Mouse (Mus musculus) spleen, adult 2 months (tissue): ENCODE measurements around the gene Gm20388. TPM values are rescaled to one million over a fixed set of nuclear protein-coding genes. Genes with fewer than 3 reads are reported as not detected.

Source experiments
- DNase-seq, 2 experiments: peaks; one replicate each; pipeline versions ENCODE4 v3.0.0 to v3.0.0-alpha.2; 2012 to 2021; ENCODE audit warnings: low spot score in 2 of 2, low read depth in 1 of 2
- H3K27ac ChIP-seq: fragments of 200-500 bp; 2 replicates; pipeline ENCODE4 v1.5.1; 2012; ENCODE audit warnings: low read length, inconsistent platforms; ENCODE audit not compliant: insufficient read depth
- H3K27me3 ChIP-seq: fragments of 200-500 bp; 2 replicates; pipeline ENCODE4 v1.6.1; 2012; ENCODE audit warnings: mild to moderate bottlenecking, moderate library complexity, low read length, inconsistent platforms; ENCODE audit not compliant: control insufficient read depth, insufficient read depth
- H3K36me3 ChIP-seq: fragments of 200-500 bp; 2 replicates; pipeline ENCODE4 v1.6.1; 2012; ENCODE audit warnings: mild to moderate bottlenecking, low read length, inconsistent platforms; ENCODE audit not compliant: control insufficient read depth, insufficient read depth
- H3K4me1 ChIP-seq: fragments of 200-500 bp; 2 replicates; pipeline ENCODE4 v1.6.1; 2011; ENCODE audit warnings: inconsistent platforms; ENCODE audit not compliant: control insufficient read depth, insufficient read depth, insufficient read length
- H3K4me3 ChIP-seq: fragments of 200-500 bp; 2 replicates; pipeline ENCODE4 v1.5.1; 2011; ENCODE audit warnings: mild to moderate bottlenecking, inconsistent platforms; ENCODE audit not compliant: insufficient read depth, insufficient read length; ENCODE audit errors: extremely low read depth
- CTCF ChIP-seq: fragments of 200-500 bp; IDR thresholded peaks from 2 replicates; pipeline ENCODE4 v1.5.1; 2011; ENCODE audit warnings: mild to moderate bottlenecking, inconsistent platforms; ENCODE audit not compliant: insufficient read depth, insufficient read length, insufficient replicate concordance; ENCODE audit errors: extremely low read depth
- POLR2A ChIP-seq: fragments of 200-500 bp; IDR thresholded peaks from 2 replicates; pipeline ENCODE4 v1.6.1; 2011; ENCODE audit warnings: low read depth, low read length, inconsistent platforms
- WGBS: fragments of 180-500 bp; shearing (Covaris S2); methylation state at CpG from one replicate; pipeline ENCODE4 v1.1.7; 2018; 5-methylcytosine and 5-hydroxymethylcytosine counted together
- polyA plus RNA-seq: library from polyadenylated mRNA; depleted of rRNA; stranded (reverse); fragments of >200 nt; gene quantifications from 2 replicates; pipeline ENCODE4 v1.2.3, GENCODE M21; 2012

Gene Gm20388
- polyA plus RNA-seq, 1 experiment, result 26.1 TPM

- TF ChIP-seq CTCF (no peak), POLR2A (no peak)
- no peak overlapping the region for H3K4me3 ChIP-seq
- H3K27me3 ChIP-seq, result no peaks in the 10 kb centered on the region
- H3K36me3 ChIP-seq, result peaks cover 21% of the 10 kb centered on the region
- WGBS, result 95% methylated on average over 18 of the region's 18 CpGs
- H3K4me1 ChIP-seq, result no peaks in the 10 kb centered on the region
- H3K27ac ChIP-seq, result no peak overlapping the region
- no peak for DNase-seq
Observed at GRCm38 (mm10) chr8:119941471-119941870, 30.8 kb downstream of the Gm20388 start.

- Histone ChIP-seq H3K27ac (no peak overlapping the region), H3K4me3 (no peak overlapping the region), H3K4me1 (no peaks in the 10 kb centered on the region; the same call in none of the 2 replicates), H3K27me3 (no peaks in the 10 kb centered on the region), H3K36me3 (peaks cover 26% of the 10 kb centered on the region)
- WGBS, result 96% methylated on average over 10 of the region's 10 CpGs
- no peak for DNase-seq
- TF ChIP-seq CTCF (no peak), POLR2A (no peak)
Observed at GRCm38 (mm10) chr8:119943616-119944015, 33.0 kb downstream of the Gm20388 start.

DNA sequence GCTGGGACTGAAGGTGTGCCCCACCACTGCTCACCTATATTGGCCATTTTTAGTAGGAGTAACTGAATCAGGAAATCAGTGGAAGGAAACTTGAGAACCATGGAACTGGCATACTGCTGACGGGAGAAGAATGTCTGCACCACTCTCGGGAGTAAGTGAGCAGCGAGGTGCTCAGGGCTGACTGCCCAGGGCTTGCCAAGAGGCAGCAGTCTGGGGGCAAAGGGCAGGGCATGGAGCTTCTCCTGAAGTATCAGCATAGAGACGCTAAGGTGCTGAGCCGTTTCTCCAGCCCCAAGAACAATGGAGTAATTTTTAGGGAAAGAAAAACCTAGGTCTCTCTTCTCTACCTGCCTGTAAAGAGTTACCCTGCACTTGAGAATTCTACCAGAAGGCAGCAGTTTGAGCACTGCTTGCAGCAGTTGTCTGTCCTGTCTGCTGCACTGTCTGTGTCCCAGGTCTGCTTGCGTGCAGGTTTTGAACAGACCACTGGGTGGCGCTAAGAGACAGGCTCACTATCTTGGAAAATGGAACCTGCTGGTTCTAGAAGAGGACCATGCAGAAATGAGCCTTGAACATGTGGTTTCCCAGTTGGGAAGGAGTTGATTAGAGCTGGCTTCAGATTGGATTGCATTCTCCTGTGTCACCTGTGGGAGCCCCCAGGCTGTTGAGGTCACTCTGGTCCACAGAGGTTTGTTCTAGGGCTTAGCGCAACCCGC lies 33.6 kb downstream of the Gm20388 start:
- Histone ChIP-seq H3K4me1 (no peaks in the 10 kb centered on the region; the same call in none of the 2 replicates), H3K27me3 (no peaks in the 10 kb centered on the region), H3K36me3 (peaks cover 31% of the 10 kb centered on the region), H3K27ac (no peak overlapping the region), H3K4me3 (no peak overlapping the region)
- DNase-seq, result peak in 1 of 2 experiments; percentile 52
- 74% methylated on average over 9 of the region's 9 CpGs for WGBS
- no peak for TF ChIP-seq POLR2A
- peak; percentile 79; the same call in 1 of the 2 replicates for TF ChIP-seq CTCF

DNA sequence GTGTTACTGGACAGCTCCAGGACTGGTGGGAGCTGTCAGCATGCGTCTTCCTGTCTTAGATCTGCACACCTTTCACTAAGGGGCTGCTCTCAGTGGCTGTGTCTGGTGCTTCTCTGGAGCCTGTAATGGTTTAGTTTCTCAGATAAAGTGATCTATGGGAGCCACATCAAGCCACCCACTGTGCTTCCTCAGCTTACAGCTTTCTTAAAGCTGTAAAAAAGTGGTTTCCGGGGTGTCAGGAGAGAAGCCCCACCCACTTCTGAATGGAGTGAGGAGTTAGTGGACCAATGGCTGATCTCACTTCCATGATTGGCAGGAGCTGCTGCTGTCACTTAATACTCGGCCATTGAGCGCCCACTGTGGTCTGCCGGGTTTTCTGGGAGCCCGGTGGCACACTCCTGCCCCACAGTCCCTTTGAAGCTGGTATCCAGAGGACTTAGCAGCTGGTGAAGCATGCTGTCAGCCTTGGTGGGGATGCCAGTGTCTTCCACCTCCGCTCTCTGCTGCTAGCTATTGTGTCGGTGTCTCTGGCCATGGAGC lies 35.8 kb downstream of the Gm20388 start:
- Histone ChIP-seq H3K4me1 (no peaks in the 10 kb centered on the region; the same call in none of the 2 replicates), H3K27me3 (no peaks in the 10 kb centered on the region), H3K27ac (no peak overlapping the region), H3K4me3 (no peak overlapping the region), H3K36me3 (peaks cover 39% of the 10 kb centered on the region)
- 84% methylated on average over 8 of the region's 8 CpGs for WGBS
- DNase-seq, result peak in 1 of 2 experiments; percentile 27
- no peak for TF ChIP-seq CTCF
- TF ChIP-seq POLR2A, result no peak

DNA sequence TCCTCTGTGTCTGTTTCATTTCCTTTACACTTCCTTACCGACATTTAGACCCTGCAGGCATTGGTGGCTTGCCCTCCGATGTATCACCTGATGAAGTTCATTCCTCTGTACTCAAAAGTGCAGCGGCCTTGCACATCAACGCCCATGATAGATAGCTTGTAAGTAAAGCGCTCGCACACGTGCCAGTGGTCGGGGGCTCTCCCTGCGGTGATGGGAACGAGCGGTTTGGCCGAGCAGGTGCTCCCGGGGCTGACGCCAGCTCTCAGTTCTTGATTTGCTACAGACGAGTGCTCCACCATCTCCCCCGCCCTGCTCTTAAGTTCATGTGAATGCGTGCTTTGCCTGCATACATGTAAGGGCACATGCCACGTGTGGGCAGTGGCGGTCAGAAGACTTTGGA lies 37.0 kb downstream of the Gm20388 start:
- 84% methylated on average over 19 of the region's 19 CpGs for WGBS
- no peak for DNase-seq
- Histone ChIP-seq H3K27ac (no peak overlapping the region), H3K4me1 (no peaks in the 10 kb centered on the region; the same call in none of the 2 replicates), H3K4me3 (no peak overlapping the region), H3K27me3 (no peaks in the 10 kb centered on the region), H3K36me3 (peaks cover 42% of the 10 kb centered on the region)
- TF ChIP-seq CTCF (no peak), POLR2A (no peak)

GRCm38 (mm10) chr8:119948340-119948739 lies 37.7 kb downstream of the Gm20388 start:
- no peaks in the 10 kb centered on the region for H3K27me3 ChIP-seq
- no peak for DNase-seq
- no peak overlapping the region for H3K27ac ChIP-seq
- peaks cover 44% of the 10 kb centered on the region for H3K36me3 ChIP-seq
- TF ChIP-seq POLR2A (no peak), CTCF (no peak)
- no peak overlapping the region for H3K4me3 ChIP-seq
- 89% methylated on average over 15 of the region's 15 CpGs for WGBS
- H3K4me1 ChIP-seq, result no peaks in the 10 kb centered on the region; the same call in none of the 2 replicates

DNA sequence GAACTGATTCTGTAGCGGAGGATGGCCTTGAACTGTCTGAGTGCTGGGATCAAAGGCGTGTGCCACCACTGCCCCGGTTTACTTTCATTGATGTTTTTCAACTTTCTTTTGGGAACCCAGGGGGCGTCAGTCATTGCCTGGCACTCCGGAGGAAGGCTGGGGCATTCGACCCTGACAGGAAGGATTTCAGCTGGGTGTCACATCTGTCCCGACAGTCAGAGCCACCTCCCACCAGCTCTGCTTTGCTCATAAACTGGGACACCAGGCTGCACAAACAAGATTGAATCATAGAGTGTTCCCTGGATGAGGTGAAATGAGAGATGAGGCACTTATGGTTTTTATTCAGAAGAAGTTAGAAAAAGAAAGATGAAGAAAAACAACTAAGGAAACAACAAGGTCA lies 41.6 kb downstream of the Gm20388 start:
- no peak overlapping the region for H3K4me3 ChIP-seq
- H3K27me3 ChIP-seq, result no peaks in the 10 kb centered on the region
- TF ChIP-seq POLR2A (no peak), CTCF (no peak)
- H3K4me1 ChIP-seq, result no peaks in the 10 kb centered on the region
- no peak for DNase-seq
- no peak overlapping the region for H3K27ac ChIP-seq
- whole genome bisulfite sequencing, result 87% methylated on average over 7 of the region's 7 CpGs
- H3K36me3 ChIP-seq, result peaks cover 69% of the 10 kb centered on the region
